Mouse (Mus musculus): ENCODE results near the gene Sap30l. TPM values are rescaled to one million over a fixed set of nuclear protein-coding genes. Genes with fewer than 3 reads are reported as not detected.
"Not testable (repeated sequence)": the region's sequence is repeated elsewhere in the genome, so short reads cannot be mapped to it uniquely, and the experiment has no call there.

Sap30l gene
- polyA plus RNA-seq, 1 experiment from 2014 or later, result 21.2 TPM

DNA sequence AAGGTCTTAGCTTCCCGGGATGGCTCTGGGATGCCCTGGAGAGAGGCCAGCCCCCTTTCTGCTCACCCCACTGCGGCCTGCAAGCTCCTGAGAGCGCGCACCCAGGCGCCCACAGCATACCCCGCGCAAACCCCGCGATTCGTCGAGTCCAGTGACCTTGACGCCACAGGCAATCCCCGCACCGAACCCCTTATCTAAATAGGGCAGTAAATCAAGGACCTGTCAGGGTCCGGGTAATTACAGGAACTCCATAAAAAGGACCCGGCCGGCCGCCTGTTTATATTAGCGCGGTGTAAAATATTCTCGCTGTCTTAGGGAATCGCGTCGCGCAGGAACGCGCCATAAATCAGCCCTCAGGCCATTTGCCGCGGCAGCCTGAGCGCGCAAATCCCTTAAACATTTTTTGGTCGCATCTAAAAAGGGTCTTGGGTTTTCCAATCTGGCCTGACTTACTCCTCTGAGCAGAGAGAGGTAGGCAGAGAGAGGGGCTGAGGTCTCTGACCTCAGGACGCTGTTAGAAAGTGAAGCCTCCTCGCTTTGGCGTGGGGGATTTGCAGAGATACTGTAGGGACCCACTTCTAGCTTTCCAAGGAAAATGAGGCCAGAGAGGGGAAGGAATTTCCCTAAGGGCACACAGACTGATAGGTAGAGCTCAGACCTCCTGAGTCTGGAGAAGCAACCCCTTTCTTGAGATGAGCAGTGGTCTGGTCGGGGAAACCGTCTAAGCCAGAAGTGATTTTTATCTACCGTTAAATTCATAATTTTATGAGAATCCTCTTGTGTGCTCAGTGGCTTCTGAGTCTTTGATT is 35.6 kb downstream of the Sap30l start:
- no peak for ATAC-seq

DNA sequence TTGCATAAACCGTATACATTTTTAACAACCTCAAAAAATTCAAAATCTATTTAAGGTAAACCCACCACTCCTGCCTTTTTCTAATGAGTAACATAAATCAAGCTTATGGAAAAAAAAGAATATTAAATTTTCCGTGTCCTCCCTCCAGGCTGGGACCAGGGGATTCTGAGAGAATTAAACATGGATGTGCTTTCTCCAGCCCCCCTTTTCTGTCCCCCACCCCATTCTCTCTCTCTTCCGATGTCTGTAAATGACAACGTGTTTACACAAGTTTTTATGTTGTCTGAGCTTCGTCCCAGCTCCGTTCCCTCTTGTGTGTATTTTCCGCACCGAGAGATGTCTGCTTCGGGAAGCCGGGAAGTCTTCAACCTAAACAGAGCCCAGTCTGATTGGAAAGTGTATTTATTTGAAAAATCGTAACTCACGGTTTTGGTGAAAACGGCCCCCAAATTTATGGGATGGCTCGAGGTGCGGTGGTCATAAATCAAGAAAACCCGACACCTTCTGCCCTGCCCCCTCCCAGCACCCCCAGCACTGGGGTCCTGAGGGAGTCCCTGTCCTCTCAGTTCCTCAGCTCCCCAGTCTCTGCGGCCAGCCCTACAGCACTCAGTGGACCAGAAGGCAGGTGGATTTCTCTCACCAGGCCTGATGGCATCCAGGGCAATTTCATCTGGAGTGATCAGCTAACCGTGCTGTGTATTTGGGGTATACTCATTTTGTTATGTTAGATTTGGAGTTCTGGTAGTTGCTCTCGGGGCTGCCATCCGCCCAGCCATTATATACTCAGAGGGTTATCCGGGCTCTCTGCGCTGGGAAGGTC is 36.6 kb downstream of the Sap30l start:
- 16% methylated on average over 22 of the region's 22 CpGs for WGBS
- Histone ChIP-seq H3K27ac (ENCODE audit: low read depth, low read length) (no peak overlapping the region), H3K4me1 (replicated peaks; ENCODE audit: control insufficient read depth, insufficient read depth, low read length) (no peaks in the 10 kb centered on the region; the same call in 1 of the 2 replicates), H3K9ac (ENCODE audit: low read depth, low read length) (no peak overlapping the region), H3K36me3 (ENCODE audit: control insufficient read depth, insufficient read depth) (no peaks in the 10 kb centered on the region), H3K4me2 (replicated peaks; ENCODE audit: low read depth) (no peak overlapping the region), H3K27me3 (replicated peaks; ENCODE audit: control insufficient read depth, insufficient read depth, low read length) (peaks cover 82% of the 10 kb centered on the region), H3K4me3 (ENCODE audit: low read depth, low read length) (no peak overlapping the region), H3K9me3 (ENCODE audit: control insufficient read depth) (no peaks in the 10 kb centered on the region)
- TF ChIP-seq CTCF (IDR thresholded peaks at IDR 0.05; ENCODE audit: low read depth), result no peak
- no peak for ATAC-seq

More for the DNA sequence above, 35.6 kb downstream of the Sap30l start:
- WGBS, result 3% methylated on average over 38 of the region's 38 CpGs
- Histone ChIP-seq H3K4me2 (replicated peaks; ENCODE audit: low read depth) (peak overlapping the region; percentile 44), H3K9ac (ENCODE audit: low read depth, low read length) (no peak overlapping the region), H3K4me1 (replicated peaks; ENCODE audit: control insufficient read depth, insufficient read depth, low read length) (no peaks in the 10 kb centered on the region; the same call in 1 of the 2 replicates), H3K27me3 (replicated peaks; ENCODE audit: control insufficient read depth, insufficient read depth, low read length) (peaks cover 85% of the 10 kb centered on the region), H3K4me3 (ENCODE audit: low read depth, low read length) (peak overlapping the region; percentile 22), H3K27ac (ENCODE audit: low read depth, low read length) (no peak overlapping the region), H3K36me3 (ENCODE audit: control insufficient read depth, insufficient read depth) (no peaks in the 10 kb centered on the region), H3K9me3 (ENCODE audit: control insufficient read depth) (no peaks in the 10 kb centered on the region)
- no peak for TF ChIP-seq CTCF (IDR thresholded peaks at IDR 0.05; ENCODE audit: low read depth)

GRCm38 (mm10) chr11:57840986-57841385 is 39.5 kb downstream of the Sap30l start:
- no peak for ATAC-seq
- Histone ChIP-seq H3K9me3 (ENCODE audit: control insufficient read depth) (no peaks in the 10 kb centered on the region), H3K27ac (ENCODE audit: low read depth, low read length) (no peak overlapping the region), H3K4me2 (replicated peaks; ENCODE audit: low read depth) (no peak overlapping the region), H3K9ac (ENCODE audit: low read depth, low read length) (no peak overlapping the region), H3K36me3 (ENCODE audit: control insufficient read depth, insufficient read depth) (no peaks in the 10 kb centered on the region), H3K4me3 (ENCODE audit: low read depth, low read length) (no peak overlapping the region), H3K4me1 (replicated peaks; ENCODE audit: control insufficient read depth, insufficient read depth, low read length) (no peaks in the 10 kb centered on the region; the same call in 1 of the 2 replicates), H3K27me3 (replicated peaks; ENCODE audit: control insufficient read depth, insufficient read depth, low read length) (peaks cover 57% of the 10 kb centered on the region)
- TF ChIP-seq CTCF (IDR thresholded peaks at IDR 0.05; ENCODE audit: low read depth), result no peak
- WGBS, result 31% methylated on average over 10 of the region's 10 CpGs

DNA sequence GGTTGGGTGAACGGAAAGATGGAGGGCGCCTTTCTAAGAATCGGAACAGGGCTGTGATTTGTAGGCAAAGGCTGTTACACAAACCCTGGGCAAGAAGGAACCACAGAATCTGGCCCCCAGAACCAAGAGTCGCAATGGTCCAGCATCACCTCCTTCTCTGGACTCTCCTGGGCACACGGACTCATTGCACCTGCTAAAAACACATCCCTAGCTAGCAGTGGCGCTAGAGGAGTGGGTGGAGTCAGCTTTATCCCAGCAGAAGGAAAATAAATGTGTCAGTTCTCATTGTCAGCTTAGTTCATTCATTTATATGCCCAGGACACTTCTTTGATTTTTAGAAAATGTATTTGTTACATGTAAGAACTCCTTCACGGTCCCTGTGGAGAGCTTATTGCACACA is 40.0 kb downstream of the Sap30l start:
- Histone ChIP-seq H3K4me3 (ENCODE audit: low read depth, low read length) (no peak overlapping the region), H3K27ac (ENCODE audit: low read depth, low read length) (no peak overlapping the region), H3K27me3 (replicated peaks; ENCODE audit: control insufficient read depth, insufficient read depth, low read length) (peaks cover 53% of the 10 kb centered on the region), H3K36me3 (ENCODE audit: control insufficient read depth, insufficient read depth) (no peaks in the 10 kb centered on the region), H3K4me1 (replicated peaks; ENCODE audit: control insufficient read depth, insufficient read depth, low read length) (no peaks in the 10 kb centered on the region; the same call in 1 of the 2 replicates), H3K9me3 (ENCODE audit: control insufficient read depth) (no peaks in the 10 kb centered on the region), H3K4me2 (replicated peaks; ENCODE audit: low read depth) (no peak overlapping the region), H3K9ac (ENCODE audit: low read depth, low read length) (no peak overlapping the region)
- 46% methylated on average over 7 of the region's 7 CpGs for WGBS
- ATAC-seq, result no peak
- no peak for TF ChIP-seq CTCF (IDR thresholded peaks at IDR 0.05; ENCODE audit: low read depth)

- H3K27me3 ChIP-seq (replicated peaks; ENCODE audit: control insufficient read depth, insufficient read depth, low read length), result peaks cover 11% of the 10 kb centered on the region; the same call in 1 of the 2 replicates
- H3K4me3 ChIP-seq (ENCODE audit: low read depth, low read length); H3K9ac ChIP-seq (ENCODE audit: low read depth, low read length); H3K9me3 ChIP-seq (ENCODE audit: control insufficient read depth); ATAC-seq; H3K36me3 ChIP-seq (ENCODE audit: control insufficient read depth, insufficient read depth); H3K4me1 ChIP-seq (replicated peaks; ENCODE audit: control insufficient read depth, insufficient read depth, low read length); H3K4me2 ChIP-seq (replicated peaks; ENCODE audit: low read depth); H3K27ac ChIP-seq (ENCODE audit: low read depth, low read length): not testable (repeated sequence)
- WGBS, result 81% methylated on average over 8 of the region's 9 CpGs
These were observed 45.3 kb downstream of the Sap30l start for GRCm38 (mm10) chr11:57846421-57847363.
